Mouse (Mus musculus): ENCODE data around the gene Hdac4. TPM values are rescaled to one million over a fixed set of nuclear protein-coding genes. Genes with fewer than 3 reads are reported as not detected.

The Hdac4 gene
- polyA plus RNA-seq, 1 experiment from 2014 or later = 25.6 TPM

DNA sequence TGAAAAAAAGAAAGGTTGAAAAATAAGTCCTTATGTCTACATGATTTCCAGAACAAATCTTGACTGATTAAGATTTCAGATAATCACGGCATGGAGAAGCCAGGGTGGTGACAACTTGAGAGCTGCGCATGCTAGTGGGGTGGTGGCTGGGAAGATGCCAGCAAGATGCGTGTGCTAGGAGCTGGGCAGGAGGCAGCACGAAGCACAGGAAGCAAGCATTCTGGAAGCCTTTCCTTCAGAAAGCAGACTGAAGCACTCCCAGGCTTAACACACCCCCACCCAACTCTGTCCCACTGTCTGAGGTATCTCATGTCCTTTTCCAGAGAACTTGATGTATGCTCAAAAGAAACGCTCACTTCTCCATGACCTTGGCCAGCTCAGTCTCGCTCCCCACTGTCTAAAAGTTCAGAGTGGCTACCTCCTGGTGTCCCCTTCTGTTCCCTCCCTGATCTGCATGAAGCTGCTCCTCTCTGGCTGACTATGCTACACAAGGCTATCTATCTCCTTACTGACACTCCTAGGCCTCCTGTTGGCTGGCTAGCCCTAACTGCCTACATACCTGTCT lies 52.1 kb downstream of the Hdac4 start:
- H3K9me3 ChIP-seq = no peaks in the 10 kb centered on the region
- H3K36me3 ChIP-seq = 0 out of 2 replicates have a peak, but pooled peaks cover 23% of the 10 kb centered on the region
- H3K9ac ChIP-seq (replicated peaks) = no peak overlapping the region
- no peak overlapping the region for H3K4me2 ChIP-seq (replicated peaks)
- no peak overlapping the region for H3K4me3 ChIP-seq (replicated peaks)
- no peaks in the 10 kb centered on the region for H3K27me3 ChIP-seq
- ATAC-seq = no peak
- peaks cover 19% of the 10 kb centered on the region; the same call in 1 of the 2 replicates for H3K4me1 ChIP-seq (replicated peaks)
- H3K27ac ChIP-seq = no peak overlapping the region
- WGBS = 82% methylated on average over 6 of the region's 6 CpGs

DNA sequence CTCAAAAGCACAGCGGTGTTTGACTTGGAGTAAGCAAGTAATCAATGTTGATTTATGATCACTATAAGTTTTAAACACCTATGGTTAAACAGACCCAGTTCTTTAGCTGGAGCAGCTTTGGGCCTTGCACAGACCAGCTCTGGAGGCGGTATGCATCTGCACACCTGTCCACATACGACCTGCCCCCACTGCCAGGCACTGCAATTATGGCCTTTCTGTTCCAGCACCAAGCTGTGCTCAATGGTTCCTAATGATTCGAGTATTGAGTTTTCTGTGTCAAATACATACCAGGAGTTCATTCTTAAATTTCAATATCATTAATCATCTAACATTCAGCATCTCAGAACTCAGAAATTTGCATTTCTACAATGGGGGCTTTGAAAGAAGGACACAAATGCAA lies 52.7 kb downstream of the Hdac4 start:
- Histone ChIP-seq H3K4me1 (replicated peaks) (peaks cover 19% of the 10 kb centered on the region; the same call in 1 of the 2 replicates), H3K27ac (no peak overlapping the region), H3K9me3 (no peaks in the 10 kb centered on the region), H3K9ac (replicated peaks) (no peak overlapping the region), H3K36me3 (0 out of 2 replicates have a peak, but pooled peaks cover 18% of the 10 kb centered on the region), H3K27me3 (no peaks in the 10 kb centered on the region), H3K4me3 (replicated peaks) (no peak overlapping the region), H3K4me2 (replicated peaks) (no peak overlapping the region)
- ATAC-seq = no peak
- 91% methylated on average over 4 of the region's 4 CpGs for WGBS

DNA sequence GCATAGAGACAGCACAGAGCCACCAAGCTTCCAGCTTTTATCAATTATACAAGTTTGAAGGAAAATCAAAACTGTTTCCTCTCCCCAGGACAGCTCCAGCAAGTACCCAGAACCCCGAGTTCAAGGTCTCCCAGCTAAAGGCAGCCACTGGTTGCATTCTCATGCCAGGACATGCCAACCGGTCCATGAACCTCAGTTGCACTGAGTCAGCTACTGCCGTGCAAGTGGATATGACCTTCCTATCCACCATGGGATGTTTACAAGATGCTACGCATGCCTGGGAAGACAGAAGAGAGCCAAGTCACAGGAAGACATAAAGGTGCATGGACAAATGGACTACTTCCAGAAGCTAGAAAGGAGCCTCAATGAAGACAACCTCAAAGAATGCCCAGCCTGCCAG lies 56.5 kb downstream of the Hdac4 start:
- WGBS = 92% methylated on average over 4 of the region's 4 CpGs

DNA sequence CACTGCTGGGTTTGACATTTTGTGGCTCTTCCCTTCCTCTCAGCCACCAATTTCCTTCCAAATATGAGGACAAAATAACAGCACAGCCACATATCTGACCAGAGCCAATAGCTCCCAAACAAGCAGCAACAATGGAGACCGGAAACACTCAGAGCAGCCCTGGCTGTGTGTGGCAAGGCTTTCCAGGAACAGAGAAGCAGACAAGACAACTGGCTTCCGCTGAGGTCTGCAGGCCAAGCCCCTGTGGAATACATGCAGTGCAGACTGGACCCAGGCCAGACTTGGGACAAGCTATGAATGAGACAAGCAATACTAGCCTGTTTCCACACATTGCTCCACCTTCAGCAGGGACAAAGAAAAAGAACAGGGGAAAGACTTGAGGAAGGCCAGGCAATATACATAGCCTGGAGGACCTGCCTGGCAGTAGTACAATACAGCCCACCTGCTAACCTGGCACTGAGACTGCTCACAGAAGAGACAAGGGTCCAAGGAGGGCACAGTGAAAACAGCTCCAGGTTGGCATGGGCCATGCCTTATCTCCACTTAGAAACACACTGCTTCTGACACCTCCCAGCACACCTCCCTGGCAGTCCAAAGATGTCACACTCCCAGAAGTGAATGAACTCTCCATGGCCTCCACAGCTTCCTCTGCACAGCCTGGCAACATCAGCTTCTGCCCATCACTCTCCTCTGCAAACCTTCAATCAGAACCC lies 58.2 kb downstream of the Hdac4 start:
- no peaks in the 10 kb centered on the region for H3K9me3 ChIP-seq
- H3K4me1 ChIP-seq (replicated peaks) = peaks cover 22% of the 10 kb centered on the region; the same call in 1 of the 2 replicates
- no peak overlapping the region for H3K9ac ChIP-seq (replicated peaks)
- peaks cover 8% of the 10 kb centered on the region; the same call in 1 of the 2 replicates for H3K36me3 ChIP-seq
- H3K4me2 ChIP-seq (replicated peaks) = no peak overlapping the region
- WGBS = 81% methylated on average over 2 of the region's 2 CpGs
- H3K27me3 ChIP-seq = no peaks in the 10 kb centered on the region
- no peak overlapping the region for H3K4me3 ChIP-seq (replicated peaks)
- H3K27ac ChIP-seq = peak overlapping the region; percentile 33; the same call in 1 of the 2 replicates
- no peak for ATAC-seq

More for the DNA sequence above, 56.5 kb downstream of the Hdac4 start:
- H3K4me2 ChIP-seq (replicated peaks) = no peak overlapping the region
- ATAC-seq = no peak
- H3K36me3 ChIP-seq = peaks cover 8% of the 10 kb centered on the region; the same call in 1 of the 2 replicates
- no peak overlapping the region for H3K4me3 ChIP-seq (replicated peaks)
- H3K9me3 ChIP-seq = no peaks in the 10 kb centered on the region
- no peak overlapping the region for H3K27ac ChIP-seq
- no peak overlapping the region for H3K9ac ChIP-seq (replicated peaks)
- H3K27me3 ChIP-seq = no peaks in the 10 kb centered on the region
- peaks cover 30% of the 10 kb centered on the region for H3K4me1 ChIP-seq (replicated peaks)

DNA sequence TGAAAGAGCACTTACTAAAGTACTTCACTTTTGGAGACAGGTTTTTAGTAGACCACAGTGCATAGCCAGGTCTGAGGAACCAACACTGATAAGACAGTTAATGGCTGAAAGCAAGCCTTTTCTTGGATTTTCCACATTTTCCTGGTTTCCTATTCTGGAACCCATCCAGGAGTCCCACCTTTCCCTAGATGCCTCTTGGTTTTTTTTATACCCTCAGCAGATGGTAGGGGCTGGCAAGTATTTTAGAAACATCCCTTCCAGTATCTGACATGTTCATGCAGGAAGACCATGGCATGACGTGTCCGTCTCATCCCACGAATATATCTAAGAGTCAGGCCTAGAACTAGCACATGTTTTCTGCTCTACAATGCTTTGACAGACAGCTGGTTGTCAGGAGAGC lies 59.1 kb downstream of the Hdac4 start:
- Histone ChIP-seq H3K4me2 (replicated peaks) (no peak overlapping the region), H3K27me3 (no peaks in the 10 kb centered on the region), H3K4me1 (replicated peaks) (peaks cover 23% of the 10 kb centered on the region), H3K27ac (no peak overlapping the region), H3K36me3 (peaks cover 8% of the 10 kb centered on the region; the same call in 1 of the 2 replicates), H3K9me3 (no peaks in the 10 kb centered on the region), H3K4me3 (replicated peaks) (no peak overlapping the region), H3K9ac (replicated peaks) (no peak overlapping the region)
- WGBS = 92% methylated on average over 3 of the region's 3 CpGs
- ATAC-seq = no peak

DNA sequence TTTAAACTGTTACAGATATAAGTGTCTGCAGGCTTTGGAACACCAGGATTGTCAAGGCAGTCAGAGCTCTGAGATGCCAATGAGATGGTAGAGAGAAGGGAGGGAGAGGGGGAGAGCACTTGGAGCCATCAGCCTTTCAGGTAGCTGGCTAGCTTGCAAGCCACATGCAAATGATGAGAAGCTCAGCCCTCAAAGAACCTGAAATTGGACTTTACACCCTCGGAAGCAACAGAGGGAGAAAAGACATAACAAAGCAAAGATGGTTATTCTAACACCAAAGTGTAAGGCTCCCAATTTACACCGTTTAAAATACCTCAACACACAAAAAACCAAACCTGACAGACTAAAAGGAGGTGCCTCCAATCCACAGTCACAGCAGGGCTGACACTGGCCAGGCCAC lies 63.3 kb downstream of the Hdac4 start:
- Histone ChIP-seq H3K36me3 (peaks cover 2% of the 10 kb centered on the region; the same call in 1 of the 2 replicates), H3K27ac (no peak overlapping the region), H3K4me2 (replicated peaks) (no peak overlapping the region), H3K9me3 (no peaks in the 10 kb centered on the region), H3K27me3 (no peaks in the 10 kb centered on the region), H3K9ac (replicated peaks) (no peak overlapping the region), H3K4me3 (replicated peaks) (no peak overlapping the region), H3K4me1 (replicated peaks) (peaks cover 28% of the 10 kb centered on the region)
- 73% methylated on average over 2 of the region's 2 CpGs for WGBS
- no peak for ATAC-seq

DNA sequence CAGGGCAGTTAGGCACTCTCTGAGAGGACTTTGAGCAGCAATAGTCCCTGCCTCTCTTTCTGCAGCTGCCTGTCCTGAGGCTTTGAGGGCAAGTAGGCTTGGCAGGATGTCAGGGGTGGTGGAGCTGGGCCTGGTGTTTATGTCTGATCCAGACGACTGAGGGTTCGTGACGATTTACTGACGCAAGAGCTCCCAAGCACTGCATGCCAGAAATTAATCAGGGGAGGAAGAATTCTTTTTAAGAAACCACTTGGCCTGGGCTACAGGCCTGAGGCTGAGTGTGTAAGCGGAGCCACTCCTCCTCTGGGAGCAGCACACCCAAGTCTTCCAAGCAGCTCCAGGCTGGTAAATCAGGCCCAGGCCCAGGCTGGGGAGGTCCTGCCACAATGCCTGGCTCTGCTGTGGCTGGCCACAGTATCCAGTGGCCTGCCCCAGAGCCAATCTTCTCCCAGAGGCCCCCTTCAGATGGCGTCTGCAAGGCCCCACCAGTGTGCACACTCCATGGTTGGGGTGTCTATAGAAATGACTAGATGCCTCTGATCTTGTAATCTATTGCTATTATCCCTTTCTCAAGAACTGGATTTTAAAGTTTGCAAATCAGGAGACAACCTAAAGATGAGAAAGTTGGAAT lies 64.9 kb downstream of the Hdac4 start:
- no peak overlapping the region for H3K4me3 ChIP-seq (replicated peaks)

DNA sequence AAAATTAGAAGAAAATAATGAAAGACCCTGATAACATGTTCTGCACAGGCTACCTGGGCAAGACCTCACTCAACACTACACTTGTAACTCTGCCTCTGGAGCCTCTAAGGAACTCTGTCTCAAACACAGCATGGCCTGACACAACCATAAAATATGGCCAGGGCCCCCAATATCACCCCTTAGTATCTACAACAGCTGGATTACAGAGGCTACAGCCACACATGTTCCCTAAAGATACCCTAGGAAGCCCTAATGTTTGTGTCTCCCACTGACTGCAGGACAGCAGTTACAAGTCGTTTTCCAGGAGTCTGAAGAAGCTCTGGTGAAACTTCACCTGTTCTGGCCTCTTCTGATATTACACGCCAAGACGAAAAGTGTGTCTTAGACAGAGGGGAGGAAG lies 65.7 kb downstream of the Hdac4 start:
- H3K27ac ChIP-seq = no peak overlapping the region
- H3K27me3 ChIP-seq = no peaks in the 10 kb centered on the region
- peaks cover 12% of the 10 kb centered on the region for H3K4me1 ChIP-seq (replicated peaks)
- H3K4me3 ChIP-seq (replicated peaks) = no peak overlapping the region
- no peak overlapping the region for H3K9ac ChIP-seq (replicated peaks)
- H3K9me3 ChIP-seq = no peaks in the 10 kb centered on the region
- no peak for ATAC-seq
- WGBS = 90% methylated on average over 3 of the region's 3 CpGs
- no peaks in the 10 kb centered on the region for H3K36me3 ChIP-seq
- H3K4me2 ChIP-seq (replicated peaks) = no peak overlapping the region

More for the DNA sequence above, 64.9 kb downstream of the Hdac4 start:
- Histone ChIP-seq H3K4me2 (replicated peaks) (no peak overlapping the region), H3K9me3 (no peaks in the 10 kb centered on the region), H3K27me3 (no peaks in the 10 kb centered on the region), H3K36me3 (no peaks in the 10 kb centered on the region), H3K27ac (no peak overlapping the region; the same call in 1 of the 2 replicates), H3K9ac (replicated peaks) (no peak overlapping the region), H3K4me1 (replicated peaks) (peaks cover 14% of the 10 kb centered on the region)
- no peak for ATAC-seq
- WGBS = 67% methylated on average over 6 of the region's 6 CpGs

DNA sequence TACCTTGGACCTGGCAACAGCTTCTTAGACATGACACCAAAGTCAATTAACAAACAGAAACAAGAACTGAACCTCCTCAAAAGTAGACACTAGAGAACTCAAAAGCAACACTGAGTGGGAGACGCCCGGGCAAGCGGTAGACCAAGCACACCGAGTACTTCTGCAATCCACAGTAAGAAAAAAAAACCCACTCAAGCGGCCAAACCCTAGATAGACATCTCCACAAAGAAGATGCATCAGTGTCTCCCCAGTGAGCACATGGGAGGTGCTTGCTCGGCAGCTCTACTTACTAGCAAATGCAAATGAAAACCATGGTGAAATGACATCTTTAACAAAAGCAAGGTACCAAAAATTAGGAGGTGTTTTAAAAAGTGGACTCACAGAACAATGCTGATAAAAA lies 67.7 kb downstream of the Hdac4 start:
- 90% methylated on average over 6 of the region's 6 CpGs for WGBS
- no peak overlapping the region for H3K4me2 ChIP-seq (replicated peaks)
- no peak for ATAC-seq
- no peak overlapping the region for H3K4me3 ChIP-seq (replicated peaks)
- no peak overlapping the region for H3K27ac ChIP-seq
- no peaks in the 10 kb centered on the region for H3K36me3 ChIP-seq
- no peaks in the 10 kb centered on the region for H3K27me3 ChIP-seq
- no peak overlapping the region for H3K9ac ChIP-seq (replicated peaks)
- H3K4me1 ChIP-seq (replicated peaks) = peaks cover 12% of the 10 kb centered on the region
- H3K9me3 ChIP-seq = no peaks in the 10 kb centered on the region

DNA sequence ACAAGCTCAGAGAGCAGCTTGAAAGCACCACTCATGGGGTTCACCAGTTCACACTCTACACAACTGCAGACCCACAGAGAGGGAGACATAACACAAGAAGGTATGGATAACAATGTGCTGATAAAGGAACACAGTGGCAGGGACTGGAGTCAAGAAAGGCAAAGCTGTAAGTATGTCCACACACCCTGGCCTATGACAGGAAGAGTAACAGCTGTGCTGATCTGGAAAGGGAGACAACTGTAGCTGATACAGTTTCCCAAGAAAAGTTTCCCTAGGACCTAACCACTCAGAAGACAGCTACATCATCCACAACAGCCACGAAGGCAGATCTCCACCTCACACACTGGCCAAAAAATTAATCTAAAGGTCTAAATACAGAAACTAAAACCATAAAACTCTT lies 68.1 kb downstream of the Hdac4 start:
- H3K4me2 ChIP-seq (replicated peaks) = no peak overlapping the region
- peaks cover 12% of the 10 kb centered on the region for H3K4me1 ChIP-seq (replicated peaks)
- no peak overlapping the region for H3K9ac ChIP-seq (replicated peaks)
- H3K27ac ChIP-seq = no peak overlapping the region
- H3K36me3 ChIP-seq = no peaks in the 10 kb centered on the region
- H3K9me3 ChIP-seq = no peaks in the 10 kb centered on the region
- no peaks in the 10 kb centered on the region for H3K27me3 ChIP-seq
- ATAC-seq = no peak
- WGBS = 96% methylated on average over 1 of the region's 1 CpGs
- no peak overlapping the region for H3K4me3 ChIP-seq (replicated peaks)

DNA sequence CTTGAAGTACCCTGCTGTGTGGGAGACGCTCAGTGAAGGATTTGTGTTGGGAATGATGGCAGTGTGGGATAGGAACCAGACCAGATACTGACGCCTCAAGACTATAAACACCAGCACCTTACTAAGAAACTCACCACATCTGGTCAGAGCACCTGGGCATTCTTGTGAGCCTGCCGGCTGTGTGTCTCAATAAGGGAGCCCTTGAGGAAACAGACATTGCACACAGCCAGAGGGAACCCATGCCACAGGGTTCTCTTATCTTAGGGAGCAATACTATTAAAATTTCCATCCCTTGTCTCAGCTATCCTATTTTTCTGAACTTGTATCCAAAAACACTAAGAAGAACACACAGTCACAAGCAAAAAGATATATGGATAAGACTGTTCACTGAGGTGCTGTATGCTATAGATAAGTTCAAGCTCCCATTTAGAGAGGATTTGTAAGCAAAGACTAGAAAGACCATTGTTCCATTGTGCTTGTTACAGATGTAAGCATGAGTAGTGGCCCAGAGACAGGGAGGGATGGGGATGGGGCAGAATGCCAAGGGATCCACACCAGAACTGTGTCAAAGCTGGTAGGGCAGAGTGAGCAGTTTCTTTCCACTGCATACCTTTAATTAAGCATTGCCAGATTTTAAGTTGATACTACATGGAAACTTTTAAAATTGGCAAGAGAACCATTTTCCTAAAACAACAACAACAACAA lies 70.8 kb downstream of the Hdac4 start:
- 89% methylated on average over 3 of the region's 3 CpGs for WGBS
- no peaks in the 10 kb centered on the region for H3K4me1 ChIP-seq (replicated peaks)
- H3K9ac ChIP-seq (replicated peaks) = no peak overlapping the region
- no peaks in the 10 kb centered on the region for H3K9me3 ChIP-seq
- no peak overlapping the region for H3K4me2 ChIP-seq (replicated peaks)
- H3K36me3 ChIP-seq = no peaks in the 10 kb centered on the region
- H3K4me3 ChIP-seq (replicated peaks) = no peak overlapping the region
- H3K27ac ChIP-seq = no peak overlapping the region
- ATAC-seq = no peak
- no peaks in the 10 kb centered on the region for H3K27me3 ChIP-seq

DNA sequence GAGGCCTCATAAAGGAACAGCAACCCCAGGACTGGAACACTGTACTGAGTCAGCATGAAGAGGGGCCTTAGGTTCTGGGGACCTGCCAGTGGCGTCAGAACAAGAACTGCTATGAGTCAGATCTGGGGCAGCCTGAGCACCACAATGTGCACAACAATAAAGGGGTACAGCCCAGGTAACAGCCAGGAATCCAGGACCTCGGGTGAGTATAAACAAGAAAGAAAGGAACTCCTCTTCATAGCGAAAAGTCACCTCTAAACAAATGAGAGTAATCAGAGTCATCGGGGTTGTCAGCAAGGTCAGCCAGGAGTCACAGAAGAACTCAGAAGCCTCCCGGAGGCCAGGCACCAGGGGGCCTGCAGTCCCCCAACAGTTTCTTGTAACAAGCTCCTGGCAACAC lies 76.2 kb downstream of the Hdac4 start:
- no peak overlapping the region for H3K4me2 ChIP-seq (replicated peaks)
- H3K27ac ChIP-seq = no peak overlapping the region
- H3K4me3 ChIP-seq (replicated peaks) = no peak overlapping the region
- no peak for ATAC-seq
- H3K9ac ChIP-seq (replicated peaks) = no peak overlapping the region
- WGBS = 72% methylated on average over 5 of the region's 5 CpGs
- H3K27me3 ChIP-seq = no peaks in the 10 kb centered on the region
- H3K9me3 ChIP-seq = no peaks in the 10 kb centered on the region
- no peaks in the 10 kb centered on the region for H3K36me3 ChIP-seq
- H3K4me1 ChIP-seq (replicated peaks) = no peaks in the 10 kb centered on the region
